Mouse (Mus musculus): Measurements from ENCODE around the gene Myoz1. TPM values are rescaled to one million over a fixed set of nuclear protein-coding genes. Genes with fewer than 3 reads are reported as not detected.
A peak's percentile ranks its signal among the peaks of the same experiment; 100 is the strongest.

The Myoz1 gene
- polyA plus RNA-seq, 1 experiment, result not detected

DNA sequence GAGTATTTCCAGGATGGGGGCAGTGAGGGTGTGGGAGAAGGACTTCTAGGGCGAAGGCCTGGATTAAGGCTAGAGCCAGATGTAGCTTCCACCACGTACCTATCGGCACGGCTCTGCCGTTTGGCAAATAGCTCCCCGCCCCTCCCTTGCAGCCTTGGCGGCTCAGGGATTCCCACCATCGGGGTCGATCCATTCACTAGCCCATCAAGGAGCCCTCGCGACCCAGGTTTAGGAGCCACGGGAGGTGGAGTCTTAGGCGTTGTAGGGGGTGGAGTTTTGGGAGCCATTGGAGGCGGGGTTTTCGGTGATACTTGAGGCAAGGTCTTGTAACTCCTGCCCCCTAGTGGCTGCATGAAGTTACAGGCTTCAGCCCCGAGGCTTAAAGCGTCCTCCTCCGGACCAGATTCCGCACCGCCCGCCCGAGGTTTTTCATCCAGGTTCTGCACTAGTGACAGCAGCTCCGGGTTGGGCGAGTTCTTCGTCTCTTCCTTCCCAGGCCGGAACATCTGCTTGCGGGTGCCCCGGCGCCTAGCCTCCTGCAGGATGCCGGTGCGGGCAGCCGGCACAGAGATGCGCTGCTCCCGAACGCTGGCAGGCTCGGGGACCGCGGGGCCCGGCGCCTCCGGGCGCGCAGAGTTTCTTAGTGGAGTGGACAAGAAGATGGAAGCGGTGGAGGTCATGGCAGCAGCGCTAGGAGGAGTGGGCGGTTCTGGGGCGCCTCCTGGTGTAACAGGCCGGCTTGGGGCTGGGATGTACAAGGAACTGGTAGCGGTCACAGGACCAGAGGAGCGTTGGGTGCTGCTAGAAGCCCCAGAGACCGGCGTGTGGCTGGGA, 4.7 kb upstream of the Myoz1 start:
- Histone ChIP-seq H3K27ac (ENCODE audit: insufficient read depth, low read length) (peak overlapping the region; percentile 62), H3K4me3 (ENCODE audit: insufficient read depth, low read length) (peak overlapping the region; percentile 77), H3K4me1 (ENCODE audit: control insufficient read depth, insufficient read depth, low read length) (peaks cover 6% of the 10 kb centered on the region; the same call in 1 of the 2 replicates)
- TF ChIP-seq CTCF (IDR thresholded peaks at IDR 0.05; ENCODE audit: borderline replicate concordance, insufficient read depth, low read length) (peak; percentile 52; the same call in 1 of the 2 replicates), POLR2A (IDR thresholded peaks at IDR 0.05; ENCODE audit: low read depth, low read length) (peak; percentile 78)

DNA sequence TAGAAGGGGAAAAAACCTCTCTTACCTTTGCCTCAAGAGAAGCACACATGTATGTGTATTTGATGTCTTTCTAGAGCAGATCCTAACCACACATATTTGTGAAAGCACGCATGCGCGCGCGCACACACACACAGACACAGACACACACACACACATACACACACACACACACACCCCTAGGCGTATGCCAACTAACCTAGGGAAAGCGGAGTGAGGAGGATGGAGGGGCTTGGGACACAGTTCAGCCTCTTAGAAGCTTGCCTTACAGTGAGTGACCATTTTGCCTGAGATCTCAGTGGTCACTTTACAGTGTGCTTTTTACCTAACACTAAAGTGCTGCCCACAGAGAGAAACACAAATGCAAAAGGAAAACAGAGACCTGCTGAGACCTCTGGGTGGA, 3.3 kb upstream of the Myoz1 start:
- Histone ChIP-seq H3K4me1 (ENCODE audit: control insufficient read depth, insufficient read depth, low read length) (peaks cover 8% of the 10 kb centered on the region; the same call in 1 of the 2 replicates), H3K27ac (ENCODE audit: insufficient read depth, low read length) (no peak overlapping the region), H3K4me3 (ENCODE audit: insufficient read depth, low read length) (no peak overlapping the region)
- no peak for TF ChIP-seq CTCF (IDR thresholded peaks at IDR 0.05; ENCODE audit: borderline replicate concordance, insufficient read depth, low read length)
- TF ChIP-seq POLR2A (IDR thresholded peaks at IDR 0.05; ENCODE audit: low read depth, low read length), result no peak

DNA sequence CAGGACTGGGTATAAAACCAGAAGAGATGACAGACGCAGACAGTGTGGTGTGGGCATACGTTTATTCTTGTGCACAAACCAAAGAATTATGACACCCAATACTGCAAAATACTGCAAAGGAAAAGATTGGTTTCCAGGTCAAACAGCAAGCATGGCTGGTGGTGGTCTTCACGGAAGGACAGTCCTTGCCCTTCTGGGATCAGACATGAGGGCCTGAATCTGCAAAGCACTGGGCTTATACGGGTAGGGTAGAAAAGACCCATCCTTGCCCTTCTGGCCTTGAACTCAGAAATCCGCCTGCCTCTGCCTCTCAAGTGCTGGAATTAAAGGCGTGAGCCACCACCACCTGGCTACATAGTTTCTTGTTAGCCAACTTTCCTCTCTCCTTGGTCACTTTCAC, 2.6 kb upstream of the Myoz1 start:
- Histone ChIP-seq H3K27ac (ENCODE audit: insufficient read depth, low read length) (no peak overlapping the region), H3K4me3 (ENCODE audit: insufficient read depth, low read length) (no peak overlapping the region), H3K4me1 (ENCODE audit: control insufficient read depth, insufficient read depth, low read length) (peaks cover 8% of the 10 kb centered on the region; the same call in 1 of the 2 replicates)
- no peak for TF ChIP-seq CTCF (IDR thresholded peaks at IDR 0.05; ENCODE audit: borderline replicate concordance, insufficient read depth, low read length)

DNA sequence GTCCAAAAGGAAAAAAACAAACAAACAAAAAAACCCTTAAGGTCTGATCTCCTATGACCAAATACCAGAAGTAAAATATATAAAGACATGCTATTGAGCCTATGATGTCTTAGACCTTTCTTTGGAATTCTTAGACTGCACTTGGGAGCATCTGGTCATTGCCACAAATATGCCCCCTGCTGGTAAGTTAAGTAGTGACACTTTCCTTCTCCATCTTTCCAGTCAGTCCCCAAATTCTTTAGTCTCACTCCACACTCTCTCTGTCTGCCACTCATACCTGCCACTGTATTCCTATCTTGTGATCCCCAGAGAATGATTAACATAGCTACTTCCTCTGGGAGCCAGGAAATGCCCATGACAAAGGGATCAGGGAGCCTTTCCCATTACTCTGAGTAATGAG, 2.0 kb upstream of the Myoz1 start:
- no peak for TF ChIP-seq CTCF (IDR thresholded peaks at IDR 0.05; ENCODE audit: borderline replicate concordance, insufficient read depth, low read length)
- no peak for TF ChIP-seq POLR2A (IDR thresholded peaks at IDR 0.05; ENCODE audit: low read depth, low read length)
- Histone ChIP-seq H3K4me1 (ENCODE audit: control insufficient read depth, insufficient read depth, low read length) (peaks cover 8% of the 10 kb centered on the region; the same call in 1 of the 2 replicates), H3K4me3 (ENCODE audit: insufficient read depth, low read length) (no peak overlapping the region), H3K27ac (ENCODE audit: insufficient read depth, low read length) (no peak overlapping the region)

DNA sequence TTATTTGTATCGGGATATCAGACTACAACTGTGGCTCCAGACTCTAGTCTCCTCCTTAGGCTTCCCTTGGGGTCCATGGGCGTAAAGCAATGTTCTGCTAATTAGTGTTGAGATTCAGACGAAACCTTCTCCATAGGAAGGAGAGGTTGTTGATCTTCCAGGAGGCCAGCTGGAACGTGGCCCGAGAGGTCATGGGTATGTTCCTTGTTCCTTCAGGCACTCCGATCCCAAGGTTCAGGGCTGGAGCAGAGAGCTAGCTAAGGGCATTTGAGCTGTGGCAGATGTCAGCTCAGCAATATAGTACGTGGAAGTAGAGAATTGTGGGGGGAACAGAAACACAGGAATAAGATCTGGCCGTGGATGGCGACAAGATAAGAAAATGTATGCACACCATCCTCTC, 609 bp downstream of the Myoz1 start:
- no peak overlapping the region for H3K27ac ChIP-seq (ENCODE audit: insufficient read depth, low read length)
- 0 out of 2 replicates have a peak, but pooled peaks cover 2% of the 10 kb centered on the region for H3K4me1 ChIP-seq (ENCODE audit: control insufficient read depth, insufficient read depth, low read length)
- H3K4me3 ChIP-seq (ENCODE audit: insufficient read depth, low read length), result no peak overlapping the region
- TF ChIP-seq POLR2A (IDR thresholded peaks at IDR 0.05; ENCODE audit: low read depth, low read length) (no peak), CTCF (IDR thresholded peaks at IDR 0.05; ENCODE audit: borderline replicate concordance, insufficient read depth, low read length) (no peak)

DNA sequence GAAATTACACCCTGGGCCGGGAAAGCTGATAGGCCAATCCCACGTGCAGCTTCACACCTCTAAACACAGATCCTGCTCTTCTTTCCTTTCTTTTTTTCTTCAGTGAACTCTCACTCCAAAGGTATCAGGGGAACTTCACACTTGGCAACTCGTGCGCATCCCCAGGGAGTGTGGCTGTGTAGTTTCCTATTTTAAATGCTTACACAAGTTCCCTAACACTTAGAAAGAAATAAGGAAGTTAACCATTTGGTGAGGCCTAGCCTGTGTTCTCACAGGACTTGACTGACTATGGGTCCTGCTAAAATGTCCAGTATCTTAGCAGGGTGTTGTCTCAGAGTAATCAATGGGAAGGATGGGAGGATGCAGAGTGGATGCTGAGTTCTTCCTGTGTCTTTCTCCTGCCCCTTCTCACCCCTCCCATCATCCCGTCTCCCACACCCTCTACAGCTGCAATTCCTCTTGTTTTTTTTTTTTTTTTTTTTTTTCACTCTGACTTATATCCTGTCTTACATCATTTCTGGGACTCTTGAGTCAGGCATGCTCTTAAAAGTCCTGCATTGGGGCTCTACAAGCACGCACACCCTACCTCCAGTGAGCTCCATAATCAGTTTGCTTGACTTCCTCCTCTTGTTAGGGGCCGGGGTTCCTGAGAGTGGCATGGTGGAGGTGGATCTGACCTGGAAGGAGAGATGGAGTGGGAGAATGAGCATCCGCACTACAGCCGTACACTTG, 1.5 kb downstream of the Myoz1 start:
- H3K4me1 ChIP-seq (ENCODE audit: control insufficient read depth, insufficient read depth, low read length), result 0 out of 2 replicates have a peak, but pooled peaks cover 2% of the 10 kb centered on the region
- H3K27ac ChIP-seq (ENCODE audit: insufficient read depth, low read length), result peak overlapping the region; percentile 35; the same call in 1 of the 2 replicates
- H3K4me3 ChIP-seq (ENCODE audit: insufficient read depth, low read length), result no peak overlapping the region
- TF ChIP-seq POLR2A (IDR thresholded peaks at IDR 0.05; ENCODE audit: low read depth, low read length) (no peak), CTCF (IDR thresholded peaks at IDR 0.05; ENCODE audit: borderline replicate concordance, insufficient read depth, low read length) (no peak)

DNA sequence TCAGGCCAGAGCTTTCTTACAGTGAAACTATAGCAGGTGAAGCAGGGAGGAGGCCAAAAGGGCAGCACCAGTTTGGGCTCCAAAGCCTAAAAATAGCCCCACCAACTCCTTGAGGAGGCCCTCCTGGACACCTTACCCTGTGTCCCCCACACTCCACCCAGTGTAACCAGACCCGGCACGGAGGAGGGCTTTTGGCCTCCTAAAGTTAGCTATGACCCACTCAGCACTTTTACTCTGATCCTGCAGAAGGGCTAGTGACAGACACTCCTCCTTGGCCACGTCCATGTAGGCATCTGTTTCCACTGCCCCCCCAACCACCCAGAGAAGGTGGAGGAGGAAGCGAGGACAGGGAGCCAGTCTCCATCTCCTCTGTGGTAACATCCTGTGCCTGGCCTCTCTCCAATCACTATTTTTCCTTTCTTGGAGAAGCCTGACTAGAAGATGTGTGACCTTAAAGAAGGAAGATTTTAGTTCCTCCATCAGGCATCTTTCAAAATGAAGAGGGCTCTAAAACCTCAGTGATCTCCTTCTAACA, 4.6 kb downstream of the Myoz1 start:
- TF ChIP-seq POLR2A (IDR thresholded peaks at IDR 0.05; ENCODE audit: low read depth, low read length) (no peak), CTCF (IDR thresholded peaks at IDR 0.05; ENCODE audit: borderline replicate concordance, insufficient read depth, low read length) (no peak)
- no peak overlapping the region for H3K27ac ChIP-seq (ENCODE audit: insufficient read depth, low read length)
- no peak overlapping the region for H3K4me3 ChIP-seq (ENCODE audit: insufficient read depth, low read length)

DNA sequence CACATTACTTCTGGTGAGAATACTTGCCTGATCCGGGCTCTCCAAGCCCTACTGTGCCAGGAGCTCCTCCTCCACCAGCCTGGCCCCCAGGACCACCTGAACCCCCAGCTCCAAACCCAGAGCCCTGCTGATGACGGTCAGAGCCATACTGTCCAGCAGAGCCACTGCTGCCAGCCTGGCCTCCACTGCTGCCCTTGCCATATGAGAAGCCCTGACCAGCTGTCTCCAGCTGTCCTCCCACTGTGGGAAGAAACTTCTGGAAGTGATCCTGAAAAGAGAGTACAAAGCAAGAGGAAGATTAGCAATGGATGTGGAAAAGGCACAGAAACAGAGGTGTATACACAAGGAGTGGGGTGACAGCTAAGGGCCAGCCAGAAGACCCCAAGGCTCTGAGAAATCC, 5.3 kb downstream of the Myoz1 start:
- Histone ChIP-seq H3K27ac (ENCODE audit: insufficient read depth, low read length) (no peak overlapping the region), H3K4me1 (ENCODE audit: control insufficient read depth, insufficient read depth, low read length) (0 out of 2 replicates have a peak, but pooled peaks cover 2% of the 10 kb centered on the region), H3K4me3 (ENCODE audit: insufficient read depth, low read length) (no peak overlapping the region)
- no peak for TF ChIP-seq POLR2A (IDR thresholded peaks at IDR 0.05; ENCODE audit: low read depth, low read length)
- no peak for TF ChIP-seq CTCF (IDR thresholded peaks at IDR 0.05; ENCODE audit: borderline replicate concordance, insufficient read depth, low read length)

More for the DNA sequence above, 4.6 kb downstream of the Myoz1 start:
- 0 out of 2 replicates have a peak, but pooled peaks cover 2% of the 10 kb centered on the region for H3K4me1 ChIP-seq (ENCODE audit: control insufficient read depth, insufficient read depth, low read length)

DNA sequence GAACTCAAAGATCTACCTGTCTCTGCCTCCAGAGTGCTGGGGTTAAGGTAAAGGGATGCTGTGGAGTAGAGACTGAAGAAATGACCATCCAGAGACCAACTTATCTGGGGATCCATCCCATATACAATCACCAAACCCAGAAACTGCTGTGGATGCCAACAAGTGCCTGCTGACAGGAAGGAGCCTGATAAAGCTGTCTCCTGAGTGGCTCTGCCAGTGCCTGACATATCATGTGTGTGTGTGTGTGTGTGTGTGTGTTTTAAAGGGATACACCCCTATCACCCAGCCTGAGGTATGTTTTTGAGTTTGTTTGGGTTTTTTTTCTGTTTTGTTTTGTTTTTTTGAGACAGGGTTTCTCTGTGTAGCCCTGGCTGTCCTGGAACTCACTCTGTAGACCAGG, 10.0 kb downstream of the Myoz1 start:
- no peak overlapping the region for H3K4me3 ChIP-seq (ENCODE audit: insufficient read depth, low read length)
- TF ChIP-seq CTCF (IDR thresholded peaks at IDR 0.05; ENCODE audit: borderline replicate concordance, insufficient read depth, low read length) (no peak), POLR2A (IDR thresholded peaks at IDR 0.05; ENCODE audit: low read depth, low read length) (no peak)
- H3K4me1 ChIP-seq (ENCODE audit: control insufficient read depth, insufficient read depth, low read length), result no peaks in the 10 kb centered on the region
- H3K27ac ChIP-seq (ENCODE audit: insufficient read depth, low read length), result no peak overlapping the region
